Mouse (Mus musculus) midbrain, embryonic 11.5 days (tissue): ENCODE results near the gene Zfp629. TPM values are rescaled to one million over a fixed set of nuclear protein-coding genes. Genes with fewer than 3 reads are reported as not detected.
"Not testable (repeated sequence)": the region's sequence is repeated elsewhere in the genome, so short reads cannot be mapped to it uniquely, and the experiment has no call there.

Source experiments
- ATAC-seq: fragments of 200-750 bp; cut with Nextera tagmentation; 2 replicates; pipeline ENCODE4 v1.8.0; 2017; ENCODE audit warnings: moderate TSS enrichment, moderate library complexity; ENCODE audit not compliant: low FRiP score
- DNase-seq: peaks from one replicate; pipeline ENCODE4 v3.0.0; 2015; ENCODE audit warnings: low spot score; ENCODE audit errors: missing footprints
- H3K27ac ChIP-seq: fragments of 300-500 bp; sonication (generic); 2 replicates; pipeline ENCODE4 v1.5.1; 2014; ENCODE audit warnings: low read depth, low read length
- H3K27me3 ChIP-seq: fragments of 300-500 bp; sonication (generic); 2 replicates; pipeline ENCODE4 v1.6.1; 2014; ENCODE audit warnings: mild to moderate bottlenecking, low read length, moderate library complexity, mixed read lengths; ENCODE audit not compliant: control insufficient read depth, insufficient read depth
- H3K36me3 ChIP-seq: fragments of 300-500 bp; sonication (generic); 2 replicates; pipeline ENCODE4 v1.6.1; 2014; ENCODE audit warnings: mild to moderate bottlenecking, low read length, moderate library complexity, mixed read lengths; ENCODE audit not compliant: control insufficient read depth, insufficient read depth
- H3K4me1 ChIP-seq: fragments of 300-500 bp; sonication (generic); 2 replicates; pipeline ENCODE4 v1.6.1; 2014; ENCODE audit warnings: low read length; ENCODE audit not compliant: control insufficient read depth, insufficient read depth
- H3K4me2 ChIP-seq: fragments of 300-500 bp; sonication (generic); 2 replicates; pipeline ENCODE4 v1.6.1; 2014; ENCODE audit warnings: mild to moderate bottlenecking, moderate library complexity
- H3K4me3 ChIP-seq: fragments of 300-500 bp; sonication (generic); 2 replicates; pipeline ENCODE4 v1.5.1; 2014; ENCODE audit warnings: low read depth, low read length
- H3K9ac ChIP-seq: fragments of 300-500 bp; sonication (generic); 2 replicates; pipeline ENCODE4 v1.6.1; 2014; ENCODE audit warnings: low read length
- H3K9me3 ChIP-seq: fragments of 300-500 bp; sonication (generic); 2 replicates; pipeline ENCODE4 v1.6.1; 2016; ENCODE audit warnings: low read length; ENCODE audit not compliant: control insufficient read depth
- WGBS: fragments of 180-500 bp; shearing (Covaris S2); extraction: QIAGEN DNeasy Blood & Tissue Kit; methylation state at CpG from one replicate; pipeline ENCODE4 v1.1.7; 2014; 5-methylcytosine and 5-hydroxymethylcytosine counted together
- polyA plus RNA-seq: library from polyadenylated mRNA; unstranded; fragments of >200 nt; fragmentation: Nextera tagmentation; extraction: Ambion mirVana; gene quantifications from 2 replicates; pipeline ENCODE4 v1.2.1, GENCODE M21; 2014

Zfp629 gene
- polyA plus RNA-seq, 1 experiment from 2014 or later, result 34.4 TPM

DNA sequence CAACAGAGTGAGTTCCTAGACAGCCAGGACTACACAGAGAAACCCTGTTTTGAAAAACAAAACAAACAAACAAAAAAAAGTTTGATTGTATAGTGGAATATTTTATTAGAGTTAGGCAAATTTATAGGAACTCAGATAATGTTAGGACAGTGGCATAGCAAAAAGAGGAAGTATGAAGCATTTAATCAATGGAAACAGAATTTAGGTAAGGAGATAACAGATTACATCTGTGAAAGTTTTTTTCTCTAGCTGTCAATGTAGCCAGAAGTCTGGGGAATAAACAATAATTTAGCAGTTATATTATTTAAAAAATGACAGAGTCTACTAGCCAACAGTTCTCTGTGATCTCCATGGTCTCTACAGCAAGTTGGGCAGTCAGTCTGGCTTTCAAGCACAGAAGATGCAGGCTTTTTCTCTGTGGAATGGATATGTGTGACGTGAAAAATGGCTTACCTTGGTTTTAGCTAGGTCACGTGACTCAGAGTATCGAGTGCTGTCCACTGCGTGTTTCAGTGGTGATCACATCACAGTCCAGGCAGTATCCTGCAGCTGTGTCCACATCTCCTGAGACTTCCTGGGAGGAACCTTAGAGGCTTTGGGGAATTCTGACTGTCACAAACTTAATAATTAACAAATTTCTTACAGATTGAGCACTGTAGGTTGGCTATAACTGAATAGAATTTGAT lies 33.1 kb upstream of the Zfp629 start:
- no peak overlapping the region for H3K4me2 ChIP-seq
- DNase-seq, result no peak
- H3K27ac ChIP-seq, result no peak overlapping the region
- WGBS, result 91% methylated on average over 4 of the region's 4 CpGs
- no peak overlapping the region for H3K4me3 ChIP-seq
- H3K9ac ChIP-seq, result no peak overlapping the region
- ATAC-seq, result no peak
- H3K27me3 ChIP-seq, result no peaks in the 10 kb centered on the region
- H3K4me1 ChIP-seq, result no peaks in the 10 kb centered on the region
- H3K9me3 ChIP-seq, result no peaks in the 10 kb centered on the region
- no peaks in the 10 kb centered on the region for H3K36me3 ChIP-seq

DNA sequence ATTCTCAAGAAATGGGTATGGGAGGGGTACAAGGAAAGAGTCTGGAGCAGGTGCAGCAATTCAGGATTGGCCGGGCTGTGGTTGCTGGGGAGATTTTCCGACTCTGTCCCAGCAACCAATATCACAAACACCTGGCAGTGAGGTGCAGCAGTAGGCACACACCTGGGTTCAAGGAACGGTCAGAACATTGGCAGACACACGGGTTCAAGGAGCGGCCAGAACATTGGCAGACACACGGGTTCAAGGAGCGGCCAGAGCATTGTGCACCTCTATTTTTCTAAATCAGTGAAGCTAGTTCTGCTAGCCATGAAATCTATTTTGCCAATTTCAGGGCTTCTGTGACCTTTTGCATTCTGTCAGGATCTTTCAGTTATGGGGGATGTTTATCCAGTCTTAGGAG lies 32.0 kb upstream of the Zfp629 start:
- not testable (repeated sequence) for H3K9me3 ChIP-seq, H3K27me3 ChIP-seq, H3K9ac ChIP-seq, H3K36me3 ChIP-seq, H3K4me1 ChIP-seq, H3K27ac ChIP-seq, H3K4me3 ChIP-seq, ATAC-seq, DNase-seq, H3K4me2 ChIP-seq
- 90% methylated on average over 7 of the region's 7 CpGs for WGBS

DNA sequence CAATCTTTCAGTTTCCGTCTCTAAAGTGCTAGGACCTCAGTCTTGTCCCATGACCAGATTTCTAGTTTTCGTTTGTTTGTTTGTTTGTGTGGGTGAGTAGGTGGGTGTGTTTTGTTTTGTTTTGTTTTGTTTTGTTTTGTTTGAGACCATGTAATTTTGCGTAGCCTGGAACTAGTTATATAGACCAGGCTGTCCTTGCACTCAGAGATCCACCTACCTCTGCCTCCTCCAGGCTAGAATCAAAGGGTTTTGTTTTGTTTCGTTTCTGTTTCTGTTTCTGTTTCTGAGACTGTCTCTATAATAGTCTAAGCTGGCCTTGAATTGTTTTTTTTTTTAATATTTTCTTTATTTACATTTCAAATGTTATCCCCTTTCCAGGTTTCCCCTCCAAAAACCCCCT lies 30.8 kb upstream of the Zfp629 start:
- H3K9ac ChIP-seq, result no peak overlapping the region
- 85% methylated on average over 4 of the region's 4 CpGs for WGBS
- no peaks in the 10 kb centered on the region for H3K36me3 ChIP-seq
- no peak overlapping the region for H3K27ac ChIP-seq
- H3K9me3 ChIP-seq, result no peaks in the 10 kb centered on the region
- H3K4me1 ChIP-seq, result no peaks in the 10 kb centered on the region
- DNase-seq (no peak), ATAC-seq (no peak)
- no peak overlapping the region for H3K4me2 ChIP-seq
- H3K4me3 ChIP-seq, result no peak overlapping the region
- no peaks in the 10 kb centered on the region for H3K27me3 ChIP-seq

DNA sequence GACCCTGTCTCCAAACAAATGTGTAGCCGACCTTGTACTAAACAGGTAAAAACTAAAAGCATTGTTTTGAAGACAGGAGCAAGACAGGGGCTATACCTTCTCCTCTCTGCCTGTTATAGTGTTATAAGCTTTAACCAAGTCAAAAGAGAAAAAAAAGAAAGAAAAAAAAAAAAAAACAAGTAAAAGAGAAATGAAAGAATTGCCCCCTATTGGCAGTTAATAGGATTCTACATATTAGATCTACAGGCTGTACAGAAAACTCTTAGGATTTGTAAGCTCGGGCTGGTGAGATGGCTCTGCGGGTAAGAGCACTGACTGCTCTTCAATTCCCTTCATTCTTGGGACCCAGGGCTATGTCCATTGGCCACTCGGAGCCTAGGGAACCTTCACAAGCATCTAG lies 26.7 kb upstream of the Zfp629 start:
- Histone ChIP-seq H3K4me3 (no peak overlapping the region), H3K9me3 (no peaks in the 10 kb centered on the region), H3K4me2 (no peak overlapping the region), H3K36me3 (no peaks in the 10 kb centered on the region), H3K4me1 (no peaks in the 10 kb centered on the region), H3K9ac (no peak overlapping the region), H3K27ac (no peak overlapping the region), H3K27me3 (no peaks in the 10 kb centered on the region)
- ATAC-seq, result no peak
- WGBS, result 69% methylated on average over 4 of the region's 4 CpGs
- no peak for DNase-seq

DNA sequence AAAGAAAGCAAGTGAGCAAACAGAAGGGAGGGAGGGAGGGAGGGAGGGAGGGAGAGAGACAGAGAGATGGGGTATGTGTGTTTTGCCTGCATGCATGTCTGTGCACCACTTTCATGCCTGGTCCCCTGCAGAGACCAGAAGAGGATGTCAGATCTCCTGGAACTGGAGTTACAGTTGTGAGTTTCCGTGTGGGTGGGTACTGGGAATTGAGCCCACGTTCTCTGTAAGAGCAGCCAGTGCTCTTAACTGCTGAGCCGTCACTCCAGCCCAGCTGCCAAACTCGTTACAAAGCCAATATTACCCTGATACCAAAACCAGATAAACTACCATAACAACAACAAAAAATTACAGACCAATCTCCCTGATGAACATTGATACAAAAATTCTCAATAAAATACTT lies 25.7 kb upstream of the Zfp629 start:
- Histone ChIP-seq H3K36me3 (no peaks in the 10 kb centered on the region), H3K9ac (no peak overlapping the region), H3K4me2 (no peak overlapping the region), H3K27ac (no peak overlapping the region), H3K4me1 (no peaks in the 10 kb centered on the region), H3K4me3 (no peak overlapping the region), H3K27me3 (no peaks in the 10 kb centered on the region), H3K9me3 (no peaks in the 10 kb centered on the region)
- ATAC-seq, result no peak
- 65% methylated on average over 4 of the region's 4 CpGs for WGBS
- no peak for DNase-seq

DNA sequence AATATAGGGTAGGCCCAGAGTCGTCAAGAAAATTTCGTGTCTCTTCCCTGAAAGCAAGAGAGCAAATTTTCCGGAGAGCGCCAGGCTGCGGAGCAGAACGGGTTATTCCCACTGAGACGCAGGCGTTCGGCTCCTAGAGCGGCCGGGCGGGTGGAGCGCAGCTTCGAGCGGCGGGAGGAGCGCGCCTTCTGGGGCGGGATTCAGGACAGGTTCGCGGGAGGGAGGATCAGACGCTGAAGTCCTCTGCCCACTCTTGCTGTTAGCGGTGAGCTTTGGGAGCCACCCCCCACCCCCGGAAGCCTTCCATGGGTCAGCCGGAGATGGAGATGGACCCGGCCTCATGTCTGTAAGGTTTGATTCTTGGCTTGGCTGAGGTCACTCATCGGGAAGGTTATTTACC lies 21.4 kb upstream of the Zfp629 start:
- H3K27me3 ChIP-seq, result no peaks in the 10 kb centered on the region
- 0% methylated on average over 27 of the region's 27 CpGs for WGBS
- peak overlapping the region; percentile 64 for H3K4me2 ChIP-seq
- H3K9ac ChIP-seq, result peak overlapping the region; percentile 71
- DNase-seq (peak; percentile 95), ATAC-seq (peak; percentile 58; the same call in 1 of the 2 replicates)
- peak overlapping the region; percentile 45 for H3K4me3 ChIP-seq
- H3K27ac ChIP-seq, result no peak overlapping the region
- H3K9me3 ChIP-seq, result no peaks in the 10 kb centered on the region
- H3K36me3 ChIP-seq, result no peaks in the 10 kb centered on the region
- H3K4me1 ChIP-seq, result no peaks in the 10 kb centered on the region

DNA sequence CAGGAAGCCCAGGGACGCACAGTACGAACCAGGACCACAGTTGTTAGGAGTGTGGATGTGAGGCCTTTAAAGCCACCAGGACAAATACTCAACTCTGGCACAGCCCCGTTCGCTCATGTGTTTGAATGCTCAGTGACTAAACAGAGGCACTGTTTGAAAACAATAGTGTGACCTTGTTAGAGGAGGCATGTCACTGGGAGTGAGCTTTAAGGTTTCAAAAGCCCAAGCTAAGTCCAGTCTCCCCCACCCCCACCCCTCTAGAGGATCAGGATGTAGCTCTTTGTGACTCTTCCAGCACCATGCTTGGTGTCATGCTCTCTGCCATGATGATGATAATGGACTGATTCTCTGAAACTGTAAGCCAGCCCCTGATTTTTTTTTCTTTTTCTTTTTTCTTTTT lies 15.8 kb upstream of the Zfp629 start:
- Histone ChIP-seq H3K9ac (no peak overlapping the region), H3K4me3 (no peak overlapping the region), H3K27me3 (no peaks in the 10 kb centered on the region), H3K36me3 (no peaks in the 10 kb centered on the region), H3K9me3 (no peaks in the 10 kb centered on the region), H3K27ac (no peak overlapping the region), H3K4me2 (no peak overlapping the region), H3K4me1 (no peaks in the 10 kb centered on the region)
- ATAC-seq (no peak), DNase-seq (no peak)
- WGBS, result 78% methylated on average over 4 of the region's 4 CpGs

DNA sequence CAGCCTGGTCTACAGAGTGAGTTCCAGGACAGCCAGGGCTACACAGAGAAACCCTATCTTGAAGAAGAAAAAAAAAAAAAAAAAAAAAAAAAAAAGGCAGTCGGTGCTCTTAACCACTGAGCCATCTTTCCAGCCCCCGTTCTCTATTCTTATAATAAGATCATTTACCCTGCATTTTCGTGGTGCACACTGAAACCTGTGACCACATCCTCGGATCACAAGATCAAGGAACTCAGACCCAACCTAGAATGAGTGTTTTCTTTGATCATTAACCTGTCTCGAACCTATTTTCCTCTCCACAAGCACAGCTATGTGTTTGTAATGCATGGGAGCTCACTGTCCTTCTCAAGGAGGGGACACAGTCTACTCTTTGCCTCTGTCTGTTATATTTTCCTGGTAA lies 13.0 kb upstream of the Zfp629 start:
- DNase-seq (no peak), ATAC-seq (no peak)
- H3K4me2 ChIP-seq, result no peak overlapping the region
- no peaks in the 10 kb centered on the region for H3K9me3 ChIP-seq
- H3K27ac ChIP-seq, result no peak overlapping the region
- H3K9ac ChIP-seq, result no peak overlapping the region
- 84% methylated on average over 5 of the region's 5 CpGs for WGBS
- H3K4me1 ChIP-seq, result no peaks in the 10 kb centered on the region
- H3K4me3 ChIP-seq, result no peak overlapping the region
- no peaks in the 10 kb centered on the region for H3K36me3 ChIP-seq
- no peaks in the 10 kb centered on the region for H3K27me3 ChIP-seq

DNA sequence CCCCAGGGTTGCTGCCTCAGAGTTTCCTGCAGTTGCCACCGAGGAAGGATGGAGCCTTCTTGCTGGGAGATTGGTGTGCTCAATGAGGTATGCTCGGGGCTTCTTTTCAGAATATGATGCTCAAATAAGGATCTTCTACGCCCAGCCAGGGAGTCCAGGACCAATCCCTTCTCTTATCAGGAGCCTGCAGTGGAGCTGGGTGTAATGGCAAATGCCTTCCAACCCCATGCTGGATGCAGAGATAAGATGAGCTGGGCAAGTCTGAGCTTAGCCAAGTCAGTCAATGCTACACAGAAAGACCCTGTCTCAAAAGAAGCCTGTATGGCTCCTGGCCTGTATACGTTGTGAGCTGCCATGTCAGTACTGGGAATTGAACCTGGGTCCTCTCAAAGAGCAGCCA lies 10.9 kb upstream of the Zfp629 start:
- H3K4me3 ChIP-seq, result no peak overlapping the region
- H3K4me1 ChIP-seq, result no peaks in the 10 kb centered on the region
- no peak for ATAC-seq
- WGBS, result 92% methylated on average over 4 of the region's 4 CpGs
- no peak overlapping the region for H3K9ac ChIP-seq
- H3K9me3 ChIP-seq, result no peaks in the 10 kb centered on the region
- H3K27ac ChIP-seq, result no peak overlapping the region
- no peak for DNase-seq
- no peaks in the 10 kb centered on the region for H3K27me3 ChIP-seq
- H3K4me2 ChIP-seq, result no peak overlapping the region
- H3K36me3 ChIP-seq, result no peaks in the 10 kb centered on the region
